Mouse (Mus musculus): ENCODE data around the gene Nol9. TPM values are rescaled to one million over a fixed set of nuclear protein-coding genes. Genes with fewer than 3 reads are reported as not detected.
A peak's percentile ranks its signal among the peaks of the same experiment; 100 is the strongest.

Gene Nol9
- polyA plus RNA-seq, 1 experiment from 2014 or later, result 28.3 TPM

DNA sequence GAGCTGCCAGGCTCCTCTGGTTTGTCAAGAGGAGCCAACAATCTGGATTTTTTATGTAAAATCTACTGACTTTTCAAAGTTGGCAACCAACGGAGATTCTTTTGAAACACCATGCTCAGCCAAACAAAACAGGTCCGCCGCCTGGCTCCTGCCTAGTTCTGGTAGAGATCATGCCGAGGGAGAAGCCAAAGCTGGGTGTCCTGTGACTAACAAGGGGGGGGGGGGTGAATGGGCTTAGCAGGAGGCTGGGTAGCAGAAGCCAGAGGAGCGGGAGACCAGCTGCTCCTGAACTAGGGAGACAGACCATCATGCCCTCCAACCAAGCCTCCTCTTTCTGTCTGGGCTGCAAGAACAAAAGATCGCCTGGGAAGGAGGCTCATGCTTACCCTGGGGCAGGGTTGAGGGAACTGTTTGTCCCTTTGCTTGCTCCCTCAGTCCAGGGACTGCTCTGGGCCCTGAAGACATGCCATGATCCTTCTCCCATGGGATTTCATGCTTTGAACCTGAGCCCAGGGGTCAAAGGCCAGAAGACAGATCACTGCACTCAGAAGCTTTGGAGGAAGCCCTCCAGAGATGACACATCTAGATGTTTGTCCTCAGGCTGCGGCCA is 44.6 kb downstream of the Nol9 start:
- Histone ChIP-seq H3K9me3 (replicated peaks; ENCODE audit: control insufficient read depth, low read length) (no peaks in the 10 kb centered on the region), H3K4me1 (ENCODE audit: control insufficient read depth, insufficient read depth, low read length) (peaks cover 2% of the 10 kb centered on the region; the same call in 1 of the 2 replicates), H3K27ac (replicated peaks; ENCODE audit: low read depth, low read length) (no peak overlapping the region), H3K4me3 (ENCODE audit: low read depth, low read length) (no peak overlapping the region), H3K36me3 (replicated peaks; ENCODE audit: control insufficient read depth, insufficient read depth, low read depth, low read length) (no peaks in the 10 kb centered on the region), H3K9ac (replicated peaks; ENCODE audit: low read length) (no peak overlapping the region), H3K4me2 (ENCODE audit: low read depth, low read length) (no peak overlapping the region), H3K27me3 (ENCODE audit: control insufficient read depth, insufficient read depth, low read length) (no peaks in the 10 kb centered on the region)
- DNase-seq (ENCODE audit: low spot score) (no peak), ATAC-seq (replicated peaks; ENCODE audit: insufficient number of reproducible peaks, low FRiP score, low TSS enrichment, low read depth) (no peak)
- 63% methylated on average over 7 of the region's 7 CpGs for WGBS

DNA sequence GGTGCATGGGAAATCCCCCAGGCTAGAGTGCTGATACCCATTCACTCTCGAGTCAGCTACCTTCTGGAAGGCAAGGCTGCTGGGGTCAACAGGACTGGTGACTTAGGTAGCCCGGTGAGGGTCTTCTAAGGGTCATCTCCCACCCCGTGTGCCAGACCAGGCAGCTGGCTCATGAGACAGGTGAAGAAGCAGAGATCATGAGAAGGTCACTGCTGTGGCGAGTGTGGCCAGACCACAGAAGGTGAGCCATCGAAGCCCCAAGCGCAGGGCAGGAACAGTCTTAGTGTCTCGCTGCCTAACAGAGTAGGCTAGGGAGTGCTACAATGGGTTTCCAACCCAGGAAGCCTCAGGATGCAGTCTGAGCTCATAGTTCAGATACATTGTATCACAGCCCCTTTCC is 45.5 kb downstream of the Nol9 start:
- ATAC-seq (replicated peaks; ENCODE audit: insufficient number of reproducible peaks, low FRiP score, low TSS enrichment, low read depth) (no peak), DNase-seq (ENCODE audit: low spot score) (no peak)
- Histone ChIP-seq H3K4me2 (ENCODE audit: low read depth, low read length) (no peak overlapping the region), H3K27me3 (ENCODE audit: control insufficient read depth, insufficient read depth, low read length) (no peaks in the 10 kb centered on the region), H3K9ac (replicated peaks; ENCODE audit: low read length) (no peak overlapping the region), H3K4me1 (ENCODE audit: control insufficient read depth, insufficient read depth, low read length) (peaks cover 2% of the 10 kb centered on the region; the same call in 1 of the 2 replicates), H3K36me3 (replicated peaks; ENCODE audit: control insufficient read depth, insufficient read depth, low read depth, low read length) (no peaks in the 10 kb centered on the region), H3K27ac (replicated peaks; ENCODE audit: low read depth, low read length) (no peak overlapping the region), H3K9me3 (replicated peaks; ENCODE audit: control insufficient read depth, low read length) (no peaks in the 10 kb centered on the region), H3K4me3 (ENCODE audit: low read depth, low read length) (no peak overlapping the region)
- 80% methylated on average over 7 of the region's 7 CpGs for WGBS

DNA sequence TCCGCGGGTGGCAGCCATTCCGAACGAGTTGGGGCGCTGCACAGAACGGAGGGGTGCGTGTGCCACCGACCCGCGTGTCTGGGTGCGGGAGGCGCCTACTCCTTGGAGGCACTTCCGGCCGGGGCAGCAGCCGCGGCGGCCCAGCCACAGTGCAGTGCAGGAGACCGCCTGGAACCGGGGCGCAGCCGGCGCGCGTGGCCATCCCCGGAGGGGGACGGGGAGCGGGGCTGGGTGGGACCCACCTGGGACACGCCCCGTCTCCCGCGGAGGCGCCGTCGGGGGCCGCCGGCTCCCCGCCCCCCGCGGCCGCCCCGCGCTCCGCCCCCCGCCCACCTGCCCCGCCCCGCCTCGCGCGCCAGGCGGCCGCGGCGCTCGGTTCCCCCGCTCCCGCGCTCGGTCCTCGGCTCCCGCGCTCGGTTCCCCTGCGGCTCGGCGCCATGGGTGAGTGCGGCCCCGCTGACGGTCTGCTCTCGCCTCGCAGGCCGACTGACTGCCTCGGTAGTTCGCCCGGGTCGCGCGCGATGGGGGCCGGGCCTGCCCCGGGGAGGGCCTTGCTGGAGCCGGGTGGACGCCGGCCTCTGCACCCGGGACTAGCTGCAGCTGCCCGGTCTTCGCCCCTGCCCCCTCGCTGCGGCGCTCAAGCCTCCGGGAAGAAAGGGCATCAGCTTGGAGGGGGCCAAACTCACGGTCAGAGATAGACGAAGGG is 47.5 kb downstream of the Nol9 start:
- under 1% methylated on average over 56 of the region's 92 CpGs for WGBS
- H3K9me3 ChIP-seq (replicated peaks; ENCODE audit: control insufficient read depth, low read length), result no peaks in the 10 kb centered on the region
- peak; percentile 76 for ATAC-seq (replicated peaks; ENCODE audit: insufficient number of reproducible peaks, low FRiP score, low TSS enrichment, low read depth)
- no peaks in the 10 kb centered on the region for H3K27me3 ChIP-seq (ENCODE audit: control insufficient read depth, insufficient read depth, low read length)
- DNase-seq (ENCODE audit: low spot score), result peak; percentile 63
- H3K4me3 ChIP-seq (ENCODE audit: low read depth, low read length), result peak overlapping the region; percentile 77
- no peaks in the 10 kb centered on the region for H3K36me3 ChIP-seq (replicated peaks; ENCODE audit: control insufficient read depth, insufficient read depth, low read depth, low read length)
- no peak overlapping the region for H3K27ac ChIP-seq (replicated peaks; ENCODE audit: low read depth, low read length)
- H3K9ac ChIP-seq (replicated peaks; ENCODE audit: low read length), result peak overlapping the region; percentile 88
- peaks cover 2% of the 10 kb centered on the region; the same call in 1 of the 2 replicates for H3K4me1 ChIP-seq (ENCODE audit: control insufficient read depth, insufficient read depth, low read length)
- peak overlapping the region; percentile 90 for H3K4me2 ChIP-seq (ENCODE audit: low read depth, low read length)

DNA sequence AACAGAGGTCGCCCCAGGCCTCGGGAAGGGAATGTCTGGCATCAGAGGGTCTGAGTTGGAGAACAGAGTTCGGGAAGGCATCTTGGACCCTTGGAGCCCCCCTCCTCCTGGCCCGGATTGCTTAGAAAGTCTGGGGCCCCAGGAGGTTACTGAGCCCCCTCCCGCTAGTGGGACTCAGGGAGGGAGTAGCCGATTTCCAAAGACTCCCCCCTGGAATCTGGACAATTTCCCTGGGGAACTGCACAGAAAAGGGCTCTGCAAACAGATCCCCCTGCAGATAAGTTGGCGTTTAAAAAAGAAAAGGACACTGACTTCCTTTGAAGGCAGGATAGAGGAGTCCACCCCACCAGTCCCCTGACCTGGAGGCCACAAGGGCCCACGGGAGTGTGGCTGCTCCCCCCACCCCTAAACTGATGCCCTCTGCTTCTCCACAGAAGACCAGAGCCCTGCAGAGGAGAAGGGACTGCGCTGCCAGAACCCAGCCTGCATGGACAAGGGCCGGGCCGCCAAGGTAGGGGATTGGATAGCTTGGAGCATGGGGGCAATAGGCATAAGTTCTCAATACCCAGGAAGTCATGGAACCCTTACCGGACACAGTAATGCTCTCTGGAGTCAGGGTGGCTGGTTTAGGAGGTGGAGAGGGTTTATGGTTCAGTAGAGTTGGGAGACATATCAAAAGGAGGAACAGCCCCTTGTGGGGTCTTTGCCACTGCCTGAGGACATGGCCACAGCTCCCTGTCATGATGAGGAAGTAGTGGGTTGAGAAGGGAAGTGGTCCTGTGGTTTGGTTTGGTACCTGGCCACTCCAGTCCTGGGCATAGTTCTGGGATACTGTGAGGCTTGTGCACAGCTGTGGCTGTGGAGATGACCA is 48.3 kb downstream of the Nol9 start:
- H3K4me1 ChIP-seq (ENCODE audit: control insufficient read depth, insufficient read depth, low read length), result peaks cover 2% of the 10 kb centered on the region; the same call in 1 of the 2 replicates
- no peaks in the 10 kb centered on the region for H3K9me3 ChIP-seq (replicated peaks; ENCODE audit: control insufficient read depth, low read length)
- H3K4me3 ChIP-seq (ENCODE audit: low read depth, low read length), result peak overlapping the region; percentile 77
- peak overlapping the region; percentile 88 for H3K9ac ChIP-seq (replicated peaks; ENCODE audit: low read length)
- H3K27ac ChIP-seq (replicated peaks; ENCODE audit: low read depth, low read length), result no peak overlapping the region
- peak overlapping the region; percentile 90 for H3K4me2 ChIP-seq (ENCODE audit: low read depth, low read length)
- DNase-seq (ENCODE audit: low spot score) (no peak), ATAC-seq (replicated peaks; ENCODE audit: insufficient number of reproducible peaks, low FRiP score, low TSS enrichment, low read depth) (no peak)
- 3% methylated on average over 12 of the region's 12 CpGs for WGBS
- no peaks in the 10 kb centered on the region for H3K27me3 ChIP-seq (ENCODE audit: control insufficient read depth, insufficient read depth, low read length)
- no peaks in the 10 kb centered on the region for H3K36me3 ChIP-seq (replicated peaks; ENCODE audit: control insufficient read depth, insufficient read depth, low read depth, low read length)

DNA sequence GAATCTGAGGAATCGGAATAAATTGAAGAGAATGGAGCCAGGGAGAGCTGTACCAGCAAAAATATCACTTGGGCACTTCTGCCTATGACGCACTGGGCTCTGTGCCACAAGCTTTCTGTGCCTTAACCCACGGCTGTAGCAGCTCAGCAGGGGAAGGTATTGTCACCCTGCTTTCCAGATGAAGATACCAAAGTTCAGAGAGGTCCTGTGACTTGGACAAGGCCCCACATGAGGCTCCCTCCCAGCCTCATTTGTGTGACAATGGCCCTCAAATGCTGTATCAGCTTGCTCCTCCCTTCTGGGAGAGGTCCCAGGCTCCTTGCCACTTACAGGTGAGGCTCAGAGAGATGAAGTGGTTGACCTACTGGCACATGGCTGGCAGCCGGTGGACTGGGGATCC is 49.0 kb downstream of the Nol9 start:
- Histone ChIP-seq H3K36me3 (replicated peaks; ENCODE audit: control insufficient read depth, insufficient read depth, low read depth, low read length) (no peaks in the 10 kb centered on the region), H3K4me3 (ENCODE audit: low read depth, low read length) (no peak overlapping the region), H3K4me1 (ENCODE audit: control insufficient read depth, insufficient read depth, low read length) (peaks cover 2% of the 10 kb centered on the region; the same call in 1 of the 2 replicates), H3K9me3 (replicated peaks; ENCODE audit: control insufficient read depth, low read length) (no peaks in the 10 kb centered on the region), H3K9ac (replicated peaks; ENCODE audit: low read length) (no peak overlapping the region), H3K27me3 (ENCODE audit: control insufficient read depth, insufficient read depth, low read length) (no peaks in the 10 kb centered on the region), H3K27ac (replicated peaks; ENCODE audit: low read depth, low read length) (no peak overlapping the region), H3K4me2 (ENCODE audit: low read depth, low read length) (peak overlapping the region; percentile 90; the same call in 1 of the 2 replicates)
- 43% methylated on average over 4 of the region's 4 CpGs for WGBS
- no peak for DNase-seq (ENCODE audit: low spot score)
- no peak for ATAC-seq (replicated peaks; ENCODE audit: insufficient number of reproducible peaks, low FRiP score, low TSS enrichment, low read depth)

DNA sequence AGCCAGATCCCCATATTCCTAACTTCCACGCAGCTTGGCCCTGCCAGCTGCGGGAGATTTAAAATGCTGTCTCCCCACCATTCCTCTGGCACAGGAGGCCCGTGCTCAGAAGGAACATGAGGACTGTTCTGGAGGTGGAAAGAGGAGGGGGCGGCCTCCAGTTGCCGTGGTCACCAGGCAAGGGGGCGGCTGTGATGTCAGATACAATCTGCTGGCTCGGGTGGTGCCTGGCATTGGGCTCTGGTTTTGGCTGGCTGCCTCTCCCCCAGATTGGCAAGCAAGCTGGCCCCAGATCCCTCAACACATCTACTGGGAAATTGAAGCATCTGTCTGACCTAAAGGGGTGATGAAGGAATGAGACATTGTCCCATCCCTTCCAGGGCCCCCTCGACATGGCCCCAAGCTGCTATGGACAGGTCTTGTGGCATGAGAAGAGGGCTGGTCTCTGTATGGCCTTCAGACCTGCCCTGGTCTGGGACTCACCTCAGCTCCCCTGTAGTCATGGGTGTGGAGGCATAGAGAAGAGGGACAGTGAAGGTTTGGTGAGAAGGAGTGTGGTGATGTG is 49.5 kb downstream of the Nol9 start:
- peaks cover 2% of the 10 kb centered on the region; the same call in 1 of the 2 replicates for H3K4me1 ChIP-seq (ENCODE audit: control insufficient read depth, insufficient read depth, low read length)
- no peaks in the 10 kb centered on the region for H3K27me3 ChIP-seq (ENCODE audit: control insufficient read depth, insufficient read depth, low read length)
- H3K4me3 ChIP-seq (ENCODE audit: low read depth, low read length), result no peak overlapping the region
- H3K27ac ChIP-seq (replicated peaks; ENCODE audit: low read depth, low read length), result no peak overlapping the region
- no peak for ATAC-seq (replicated peaks; ENCODE audit: insufficient number of reproducible peaks, low FRiP score, low TSS enrichment, low read depth)
- no peaks in the 10 kb centered on the region for H3K9me3 ChIP-seq (replicated peaks; ENCODE audit: control insufficient read depth, low read length)
- no peak overlapping the region for H3K9ac ChIP-seq (replicated peaks; ENCODE audit: low read length)
- DNase-seq (ENCODE audit: low spot score), result no peak
- no peak overlapping the region for H3K4me2 ChIP-seq (ENCODE audit: low read depth, low read length)
- no peaks in the 10 kb centered on the region for H3K36me3 ChIP-seq (replicated peaks; ENCODE audit: control insufficient read depth, insufficient read depth, low read depth, low read length)
- 54% methylated on average over 8 of the region's 8 CpGs for WGBS

DNA sequence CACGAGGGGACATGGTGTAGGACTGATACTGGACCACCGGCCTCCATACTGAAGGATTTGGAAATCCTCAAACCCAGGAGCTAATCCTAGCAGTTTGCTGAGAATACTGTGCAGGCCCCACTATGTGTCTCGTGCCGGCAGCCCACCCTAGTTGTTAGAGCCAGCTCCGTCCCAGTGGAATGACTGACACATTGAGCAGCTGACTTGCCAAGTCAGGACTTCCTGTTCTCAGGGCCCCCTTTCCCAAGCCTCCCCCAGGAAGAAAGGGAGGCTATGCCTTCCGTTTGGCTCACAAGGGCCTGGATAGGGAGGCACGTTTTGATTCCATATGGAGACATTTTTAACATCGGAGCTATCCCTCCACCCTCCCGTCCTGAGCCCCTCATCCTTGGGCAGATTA is 51.1 kb downstream of the Nol9 start:
- DNase-seq (ENCODE audit: low spot score), result no peak
- Histone ChIP-seq H3K4me2 (ENCODE audit: low read depth, low read length) (no peak overlapping the region), H3K27ac (replicated peaks; ENCODE audit: low read depth, low read length) (no peak overlapping the region), H3K4me3 (ENCODE audit: low read depth, low read length) (no peak overlapping the region), H3K27me3 (ENCODE audit: control insufficient read depth, insufficient read depth, low read length) (no peaks in the 10 kb centered on the region), H3K36me3 (replicated peaks; ENCODE audit: control insufficient read depth, insufficient read depth, low read depth, low read length) (no peaks in the 10 kb centered on the region), H3K9me3 (replicated peaks; ENCODE audit: control insufficient read depth, low read length) (no peaks in the 10 kb centered on the region), H3K9ac (replicated peaks; ENCODE audit: low read length) (no peak overlapping the region), H3K4me1 (ENCODE audit: control insufficient read depth, insufficient read depth, low read length) (peaks cover 2% of the 10 kb centered on the region; the same call in 1 of the 2 replicates)
- no peak for ATAC-seq (replicated peaks; ENCODE audit: insufficient number of reproducible peaks, low FRiP score, low TSS enrichment, low read depth)
- WGBS, result 69% methylated on average over 9 of the region's 9 CpGs
